Mouse (Mus musculus): ENCODE measurements around the gene Qrsl1. TPM values are rescaled to one million over a fixed set of nuclear protein-coding genes. Genes with fewer than 3 reads are reported as not detected.

Qrsl1 gene
- polyA plus RNA-seq, 1 experiment from 2014 or later = 8.8 TPM

- H3K9ac ChIP-seq (replicated peaks; ENCODE audit: low read depth) = no peak overlapping the region
- no peak overlapping the region for H3K4me3 ChIP-seq (ENCODE audit: low read depth, low read length)
- WGBS = 91% methylated on average over 16 of the region's 16 CpGs
- H3K36me3 ChIP-seq (ENCODE audit: insufficient read depth, low read length) = 0 out of 2 replicates have a peak, but pooled peaks cover 4% of the 10 kb centered on the region
- ATAC-seq (no peak), DNase-seq (ENCODE audit: low spot score) (no peak)
- no peaks in the 10 kb centered on the region for H3K9me3 ChIP-seq (ENCODE audit: low read length)
- no peak overlapping the region for H3K27ac ChIP-seq (ENCODE audit: low read length)
- no peaks in the 10 kb centered on the region for H3K27me3 ChIP-seq (replicated peaks; ENCODE audit: insufficient read depth, low read length)
- H3K4me2 ChIP-seq (replicated peaks; ENCODE audit: low read depth, low read length) = no peak overlapping the region
- TF ChIP-seq CTCF (IDR thresholded peaks at IDR 0.05) (no peak), EP300 (IDR thresholded peaks at IDR 0.05) (no peak)
- H3K4me1 ChIP-seq (ENCODE audit: insufficient read depth, low read depth, low read length) = no peaks in the 10 kb centered on the region
Observed at GRCm38 (mm10) chr10:43888976-43889375, 12.6 kb downstream of the Qrsl1 start.

DNA sequence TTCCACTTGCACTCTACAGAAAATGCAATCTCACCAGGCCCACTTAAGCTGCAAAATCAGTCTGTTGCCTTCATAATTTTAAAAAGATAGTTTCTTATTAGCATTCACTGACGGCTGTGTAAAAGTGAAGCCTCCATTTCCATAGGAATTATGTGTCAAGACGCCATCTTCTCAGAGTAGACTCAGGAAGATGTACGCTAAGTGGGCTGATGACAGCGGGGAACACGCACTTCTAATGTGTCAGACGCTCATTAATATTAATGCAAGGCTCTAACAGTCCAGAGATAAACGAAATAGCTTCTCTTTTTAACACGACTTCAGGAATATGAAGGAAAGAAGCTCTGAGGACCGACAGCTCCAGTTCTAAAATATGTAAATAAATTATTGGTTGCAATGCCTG, 13.9 kb downstream of the Qrsl1 start:
- WGBS = 88% methylated on average over 9 of the region's 9 CpGs

GRCm38 (mm10) chr10:43871458-43871857, 30.1 kb downstream of the Qrsl1 start:
- H3K9ac ChIP-seq (replicated peaks; ENCODE audit: low read depth) = no peak overlapping the region
- no peak overlapping the region for H3K27ac ChIP-seq (ENCODE audit: low read length)
- no peaks in the 10 kb centered on the region for H3K9me3 ChIP-seq (ENCODE audit: low read length)
- H3K27me3 ChIP-seq (replicated peaks; ENCODE audit: insufficient read depth, low read length) = no peaks in the 10 kb centered on the region
- H3K4me3 ChIP-seq (ENCODE audit: low read depth, low read length) = no peak overlapping the region
- no peaks in the 10 kb centered on the region for H3K4me1 ChIP-seq (ENCODE audit: insufficient read depth, low read depth, low read length)
- H3K4me2 ChIP-seq (replicated peaks; ENCODE audit: low read depth, low read length) = no peak overlapping the region
- H3K36me3 ChIP-seq (ENCODE audit: insufficient read depth, low read length) = no peaks in the 10 kb centered on the region
- WGBS = 90% methylated on average over 1 of the region's 1 CpGs
- ATAC-seq (no peak), DNase-seq (ENCODE audit: low spot score) (no peak)
- TF ChIP-seq CTCF (IDR thresholded peaks at IDR 0.05) (no peak), EP300 (IDR thresholded peaks at IDR 0.05) (no peak)

More for the DNA sequence above, 13.9 kb downstream of the Qrsl1 start:
- Histone ChIP-seq H3K4me3 (ENCODE audit: low read depth, low read length) (no peak overlapping the region), H3K36me3 (ENCODE audit: insufficient read depth, low read length) (0 out of 2 replicates have a peak, but pooled peaks cover 4% of the 10 kb centered on the region), H3K4me1 (ENCODE audit: insufficient read depth, low read depth, low read length) (no peaks in the 10 kb centered on the region), H3K4me2 (replicated peaks; ENCODE audit: low read depth, low read length) (no peak overlapping the region), H3K9ac (replicated peaks; ENCODE audit: low read depth) (no peak overlapping the region), H3K9me3 (ENCODE audit: low read length) (no peaks in the 10 kb centered on the region), H3K27me3 (replicated peaks; ENCODE audit: insufficient read depth, low read length) (no peaks in the 10 kb centered on the region), H3K27ac (ENCODE audit: low read length) (no peak overlapping the region)
- no peak for ATAC-seq
- no peak for DNase-seq (ENCODE audit: low spot score)
- TF ChIP-seq EP300 (IDR thresholded peaks at IDR 0.05) (no peak), CTCF (IDR thresholded peaks at IDR 0.05) (no peak)

DNA sequence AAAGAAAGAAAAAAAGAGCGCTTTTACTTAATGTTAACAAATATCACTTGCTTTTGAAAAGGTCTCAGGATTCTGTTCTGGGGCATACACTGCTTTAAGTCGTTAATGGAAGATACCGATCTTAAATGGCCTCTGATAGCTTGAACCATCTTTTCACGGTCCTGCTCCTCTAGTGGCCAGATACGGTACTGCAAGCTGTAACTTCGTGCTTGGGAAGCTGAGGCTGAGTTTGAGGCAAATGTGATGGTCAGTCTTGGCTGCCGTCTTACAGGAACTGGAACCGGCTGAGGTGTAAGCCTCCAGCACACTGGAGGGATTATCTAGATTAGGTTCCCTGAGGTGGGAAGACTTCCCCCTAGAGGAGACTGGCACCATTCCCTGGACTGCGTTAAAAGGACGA, 30.8 kb downstream of the Qrsl1 start:
- no peak overlapping the region for H3K27ac ChIP-seq (ENCODE audit: low read length)
- WGBS = 64% methylated on average over 10 of the region's 10 CpGs
- TF ChIP-seq EP300 (IDR thresholded peaks at IDR 0.05) (no peak), CTCF (IDR thresholded peaks at IDR 0.05) (peak; percentile 94)
- H3K4me1 ChIP-seq (ENCODE audit: insufficient read depth, low read depth, low read length) = no peaks in the 10 kb centered on the region
- no peaks in the 10 kb centered on the region for H3K27me3 ChIP-seq (replicated peaks; ENCODE audit: insufficient read depth, low read length)
- ATAC-seq (no peak), DNase-seq (ENCODE audit: low spot score) (peak; percentile 7)
- no peaks in the 10 kb centered on the region for H3K9me3 ChIP-seq (ENCODE audit: low read length)
- no peaks in the 10 kb centered on the region for H3K36me3 ChIP-seq (ENCODE audit: insufficient read depth, low read length)
- no peak overlapping the region for H3K4me2 ChIP-seq (replicated peaks; ENCODE audit: low read depth, low read length)
- H3K4me3 ChIP-seq (ENCODE audit: low read depth, low read length) = no peak overlapping the region
- H3K9ac ChIP-seq (replicated peaks; ENCODE audit: low read depth) = no peak overlapping the region

DNA sequence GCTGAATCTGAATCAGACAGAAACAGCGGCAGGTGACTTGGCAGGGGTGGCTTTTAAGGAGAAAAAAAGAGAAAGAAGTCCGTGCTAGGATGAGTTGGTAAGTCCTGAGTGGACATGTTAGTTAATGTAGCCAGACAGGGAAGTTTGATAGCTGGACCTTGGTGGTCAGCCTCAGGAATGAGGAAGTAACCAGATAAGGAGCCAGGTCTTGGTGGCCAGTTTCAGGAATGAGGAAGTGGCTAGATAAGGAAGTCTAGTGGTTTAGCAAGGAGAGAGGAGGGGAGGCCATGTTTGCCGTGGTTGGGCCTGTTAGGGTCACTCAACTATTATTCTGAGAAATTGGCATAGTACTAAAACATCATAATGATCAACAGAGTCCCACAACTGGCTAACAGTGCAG, 45.2 kb downstream of the Qrsl1 start:
- H3K27ac ChIP-seq (ENCODE audit: low read length) = no peak overlapping the region
- H3K9ac ChIP-seq (replicated peaks; ENCODE audit: low read depth) = no peak overlapping the region
- WGBS = 60% methylated on average over 3 of the region's 3 CpGs
- no peaks in the 10 kb centered on the region for H3K36me3 ChIP-seq (ENCODE audit: insufficient read depth, low read length)
- H3K9me3 ChIP-seq (ENCODE audit: low read length) = no peaks in the 10 kb centered on the region
- ATAC-seq = no peak
- H3K4me3 ChIP-seq (ENCODE audit: low read depth, low read length) = no peak overlapping the region
- TF ChIP-seq EP300 (IDR thresholded peaks at IDR 0.05) = no peak
- no peaks in the 10 kb centered on the region for H3K27me3 ChIP-seq (replicated peaks; ENCODE audit: insufficient read depth, low read length)
- H3K4me1 ChIP-seq (ENCODE audit: insufficient read depth, low read depth, low read length) = no peaks in the 10 kb centered on the region
- DNase-seq (ENCODE audit: low spot score) = peak; percentile 49
- H3K4me2 ChIP-seq (replicated peaks; ENCODE audit: low read depth, low read length) = no peak overlapping the region

DNA sequence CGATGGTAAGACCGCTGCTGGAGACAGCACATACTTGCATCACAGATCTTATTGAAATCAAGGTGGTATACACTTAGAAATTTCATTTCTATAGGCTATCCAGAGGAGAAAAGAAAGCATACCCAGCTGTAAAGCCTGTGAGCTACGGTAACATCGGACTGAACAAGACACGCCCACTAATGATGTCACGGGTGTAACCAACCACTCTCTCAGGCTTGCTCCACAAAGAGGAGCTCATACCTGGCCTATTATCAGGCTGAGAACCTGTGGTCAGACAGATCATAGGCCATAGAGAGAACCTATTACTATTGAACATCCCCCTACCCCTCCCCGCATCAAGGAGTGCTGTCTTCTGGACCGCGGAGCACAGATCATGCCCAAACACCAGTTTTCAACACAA, 45.6 kb downstream of the Qrsl1 start:
- H3K4me1 ChIP-seq (ENCODE audit: insufficient read depth, low read depth, low read length) = no peaks in the 10 kb centered on the region
- no peaks in the 10 kb centered on the region for H3K27me3 ChIP-seq (replicated peaks; ENCODE audit: insufficient read depth, low read length)
- no peak for ATAC-seq
- H3K36me3 ChIP-seq (ENCODE audit: insufficient read depth, low read length) = no peaks in the 10 kb centered on the region
- TF ChIP-seq CTCF (IDR thresholded peaks at IDR 0.05) = no peak
- no peak for TF ChIP-seq EP300 (IDR thresholded peaks at IDR 0.05)
- H3K27ac ChIP-seq (ENCODE audit: low read length) = no peak overlapping the region
- H3K4me3 ChIP-seq (ENCODE audit: low read depth, low read length) = no peak overlapping the region
- WGBS = 90% methylated on average over 9 of the region's 9 CpGs
- H3K9me3 ChIP-seq (ENCODE audit: low read length) = no peaks in the 10 kb centered on the region
- H3K4me2 ChIP-seq (replicated peaks; ENCODE audit: low read depth, low read length) = no peak overlapping the region
- DNase-seq (ENCODE audit: low spot score) = no peak
- H3K9ac ChIP-seq (replicated peaks; ENCODE audit: low read depth) = no peak overlapping the region

- ATAC-seq = no peak
- WGBS = 74% methylated on average over 5 of the region's 5 CpGs
- H3K4me3 ChIP-seq (ENCODE audit: low read depth, low read length) = no peak overlapping the region
Observed at GRCm38 (mm10) chr10:43851898-43852297, 49.6 kb downstream of the Qrsl1 start.

More at GRCm38 (mm10) chr10:43851898-43852297, 49.6 kb downstream of the Qrsl1 start:
- no peaks in the 10 kb centered on the region for H3K36me3 ChIP-seq (ENCODE audit: insufficient read depth, low read length)
- no peak for TF ChIP-seq CTCF (IDR thresholded peaks at IDR 0.05)
- H3K27ac ChIP-seq (ENCODE audit: low read length) = no peak overlapping the region
- no peak overlapping the region for H3K4me2 ChIP-seq (replicated peaks; ENCODE audit: low read depth, low read length)
- no peaks in the 10 kb centered on the region for H3K4me1 ChIP-seq (ENCODE audit: insufficient read depth, low read depth, low read length)
- H3K9ac ChIP-seq (replicated peaks; ENCODE audit: low read depth) = no peak overlapping the region
- no peaks in the 10 kb centered on the region for H3K27me3 ChIP-seq (replicated peaks; ENCODE audit: insufficient read depth, low read length)
- no peak for DNase-seq (ENCODE audit: low spot score)
- H3K9me3 ChIP-seq (ENCODE audit: low read length) = no peaks in the 10 kb centered on the region

Measured in lung, postnatal 0 days (tissue).